Mouse (Mus musculus): ENCODE data around the gene Tlcd1.

DNA sequence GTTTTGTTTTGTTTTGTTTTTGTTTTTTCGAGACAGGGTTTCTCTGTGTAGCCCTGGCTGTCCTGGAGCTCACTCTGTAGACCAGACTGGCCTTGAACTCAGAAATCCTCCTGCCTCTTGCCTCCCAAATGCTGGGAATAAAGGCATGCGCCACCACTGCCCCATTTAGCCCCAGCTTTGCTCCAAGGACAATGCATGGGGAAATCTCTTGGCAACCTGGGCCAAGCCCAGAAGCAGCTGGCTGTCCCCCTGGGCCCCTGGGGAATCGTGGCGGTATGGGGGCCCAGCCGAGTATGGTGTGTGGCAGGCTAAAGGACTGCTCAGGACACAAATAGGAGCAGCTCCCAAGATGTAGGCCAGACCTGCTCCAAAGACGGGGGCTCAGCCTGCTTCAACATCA, 27.8 kb downstream of the Tlcd1 start:
- TF ChIP-seq GATA1 (IDR thresholded peaks at IDR 0.05; ENCODE audit: borderline replicate concordance, low read length) (no peak), FLI1 (IDR thresholded peaks at IDR 0.05; ENCODE audit: low read length) (no peak)
